Mouse (Mus musculus): ENCODE data around the gene Ppif. TPM values are rescaled to one million over a fixed set of nuclear protein-coding genes. Genes with fewer than 3 reads are reported as not detected.

Gene Ppif
- total RNA-seq, 2 experiments from 2014 or later = 19.9 to 20.8 TPM

Other genes starting within 250 kb of the Ppif start
- 100 to 1,000 TPM; 149 to 152 TPM for gene Zmiz1, start 235.0 kb upstream of the Ppif start, total RNA-seq (2021)
- gene Zcchc24, start 74.9 kb downstream of the Ppif start, total RNA-seq (2021) = 10 to 100 TPM; 34.2 to 34.8 TPM
- 1 to 10 TPM; 7.3 to 9.2 TPM for gene Anxa11, start 148.0 kb downstream of the Ppif start, total RNA-seq (2021)
- 1 to 10 TPM in 1 of 2 experiments, not detected in 1; 1.0 TPM for gene Plac9a, start 208.9 kb downstream of the Ppif start, total RNA-seq (2021)
- 10 to 100 TPM; 14.9 to 17.5 TPM for gene Tmem254a, start 233.5 kb downstream of the Ppif start, total RNA-seq (2021)
- gene Cphx1, start 244.2 kb downstream of the Ppif start, total RNA-seq (2021) = not detected

Data from left cerebral cortex, postnatal 4 days (tissue).